Mouse (Mus musculus) liver, adult (tissue): ENCODE results near the gene Olfr15.

Experiments
- GATA4 ChIP-seq: IDR thresholded peaks from 2 replicates; pipeline ENCODE4 v1.6.1; 2014; ENCODE audit warnings: mild to moderate bottlenecking, low read length; ENCODE audit not compliant: insufficient replicate concordance

Olfr15 gene

GRCm38 (mm10) chr16:3830588-3831109 is at the start of gene Olfr15:
TSS of gene Olfr15 (plus strand) at chr16:3830878.
- no peak for TF ChIP-seq GATA4

GRCm38 (mm10) chr16:3781237-3781636 is 49.4 kb upstream of the Olfr15 start:
- TF ChIP-seq GATA4 = no peak

- TF ChIP-seq GATA4 = no peak
These were observed 42.3 kb upstream of the Olfr15 start for GRCm38 (mm10) chr16:3788394-3788793.

DNA sequence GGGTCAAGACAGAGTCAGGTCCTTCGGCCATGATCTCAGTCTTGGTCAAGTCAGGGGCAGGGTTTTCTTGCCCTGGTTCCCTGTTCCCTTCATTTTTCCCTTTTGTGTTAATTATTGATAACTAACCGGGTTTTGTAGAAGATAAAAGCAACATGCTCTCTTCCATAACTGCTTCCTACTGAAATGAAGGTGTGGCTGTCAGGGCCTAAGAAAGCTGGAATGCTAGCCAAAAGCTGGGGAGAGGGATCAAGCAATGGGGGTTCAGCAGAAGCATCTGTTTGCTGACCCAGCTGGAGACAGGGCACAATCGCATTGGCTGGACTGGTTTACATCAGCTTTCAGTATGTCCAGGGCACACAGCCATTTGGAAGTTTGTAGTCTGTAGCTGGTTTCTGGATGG is 22.5 kb upstream of the Olfr15 start:
- TF ChIP-seq GATA4 = no peak

- no peak for TF ChIP-seq GATA4
These were observed 10.5 kb upstream of the Olfr15 start for GRCm38 (mm10) chr16:3820202-3820601.

GRCm38 (mm10) chr16:3828021-3828420 is 2.7 kb upstream of the Olfr15 start:
- no peak for TF ChIP-seq GATA4

DNA sequence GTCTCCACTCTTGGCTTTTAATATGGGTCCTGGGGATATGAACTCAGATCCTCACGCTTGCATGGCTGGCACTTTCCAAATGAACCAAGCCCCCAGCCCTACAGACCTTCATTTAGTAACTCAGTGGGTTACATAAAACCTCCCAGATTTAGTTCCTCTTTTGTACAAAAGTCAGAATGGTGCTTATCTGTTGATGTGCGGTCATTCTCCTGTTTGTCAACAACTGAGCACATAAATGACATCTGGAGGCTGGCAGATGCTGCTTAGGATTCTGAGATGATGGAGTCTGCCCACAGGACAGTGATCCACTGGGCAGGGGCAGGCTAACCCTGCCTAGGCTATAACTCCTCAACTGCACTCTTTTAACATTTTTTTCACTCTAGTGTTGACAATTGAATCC is 951 bp upstream of the Olfr15 start:
- no peak for TF ChIP-seq GATA4

DNA sequence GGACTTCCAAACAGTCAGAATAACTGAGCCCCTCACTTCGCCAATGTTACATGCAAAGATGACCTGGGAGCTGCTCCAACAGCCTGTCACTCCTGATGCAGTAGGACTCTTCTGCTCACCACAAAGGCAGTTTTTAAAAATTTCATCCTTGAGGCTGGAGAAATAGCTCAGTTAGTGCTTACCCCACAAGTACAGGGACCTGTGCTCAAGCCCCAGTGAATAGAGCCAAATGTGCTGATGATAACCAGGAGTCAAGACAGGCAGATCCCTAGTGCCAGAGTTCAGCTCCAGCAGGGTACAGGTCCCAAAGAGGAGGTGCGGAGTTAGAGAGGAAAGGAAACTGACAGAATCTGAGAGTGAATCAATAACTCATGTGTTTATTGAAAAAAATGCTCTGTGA is 4.8 kb downstream of the Olfr15 start:
- no peak for TF ChIP-seq GATA4

DNA sequence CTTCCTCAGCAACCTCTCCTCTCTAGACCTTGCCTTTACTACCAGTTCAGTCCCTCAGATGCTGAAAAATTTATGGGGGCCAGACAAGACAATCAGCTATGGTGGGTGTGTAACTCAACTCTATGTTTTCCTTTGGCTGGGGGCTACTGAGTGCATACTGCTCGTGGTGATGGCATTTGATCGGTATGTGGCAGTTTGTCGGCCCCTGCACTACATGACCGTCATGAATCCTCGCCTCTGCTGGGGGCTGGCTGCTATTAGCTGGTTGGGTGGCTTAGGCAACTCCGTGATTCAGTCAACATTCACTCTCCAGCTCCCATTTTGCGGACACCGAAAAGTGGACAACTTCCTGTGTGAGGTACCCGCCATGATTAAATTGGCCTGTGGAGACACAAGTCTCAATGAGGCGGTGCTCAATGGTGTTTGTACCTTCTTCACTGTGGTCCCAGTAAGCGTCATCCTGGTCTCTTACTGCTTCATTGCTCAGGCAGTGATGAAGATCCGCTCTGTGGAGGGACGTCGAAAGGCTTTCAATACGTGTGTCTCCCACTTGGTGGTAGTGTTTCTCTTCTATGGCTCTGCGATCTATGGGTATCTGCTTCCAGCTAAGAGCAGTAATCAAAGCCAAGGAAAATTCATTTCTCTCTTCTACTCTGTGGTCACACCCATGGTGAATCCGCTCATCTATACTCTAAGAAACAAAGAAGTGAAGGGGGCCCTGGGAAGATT is 8.6 kb downstream of the Olfr15 start:
- no peak for TF ChIP-seq GATA4

- no peak for TF ChIP-seq GATA4
These were observed 12.3 kb downstream of the Olfr15 start for GRCm38 (mm10) chr16:3842989-3843388.

- TF ChIP-seq GATA4 = no peak
These were observed 13.1 kb downstream of the Olfr15 start for GRCm38 (mm10) chr16:3843796-3844195.

GRCm38 (mm10) chr16:3846711-3847518 is 16.2 kb downstream of the Olfr15 start, which contains the start of gene Zfp174:
TSS of gene Zfp174 (plus strand) at chr16:3847268.
- no peak; the same call in 1 of the 2 replicates for TF ChIP-seq GATA4

DNA sequence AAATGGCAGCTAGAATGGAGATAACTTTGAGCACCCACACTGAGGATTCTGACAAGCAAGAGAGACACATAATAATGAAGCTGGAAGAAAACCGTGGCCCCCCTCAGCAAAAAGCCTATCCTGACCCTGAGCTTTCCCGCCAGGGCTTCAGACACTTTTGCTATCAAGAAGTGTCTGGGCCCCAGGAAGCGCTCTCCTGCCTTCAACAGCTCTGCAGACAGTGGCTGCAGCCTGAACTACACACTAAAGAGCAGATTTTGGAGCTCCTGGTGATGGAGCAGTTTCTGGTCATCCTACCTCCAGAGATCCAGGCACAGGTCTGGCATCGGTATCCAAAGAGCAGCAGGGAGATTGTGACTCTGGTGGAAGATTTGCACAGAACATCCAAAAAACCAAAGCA is 17.2 kb downstream of the Olfr15 start:
- no peak for TF ChIP-seq GATA4

DNA sequence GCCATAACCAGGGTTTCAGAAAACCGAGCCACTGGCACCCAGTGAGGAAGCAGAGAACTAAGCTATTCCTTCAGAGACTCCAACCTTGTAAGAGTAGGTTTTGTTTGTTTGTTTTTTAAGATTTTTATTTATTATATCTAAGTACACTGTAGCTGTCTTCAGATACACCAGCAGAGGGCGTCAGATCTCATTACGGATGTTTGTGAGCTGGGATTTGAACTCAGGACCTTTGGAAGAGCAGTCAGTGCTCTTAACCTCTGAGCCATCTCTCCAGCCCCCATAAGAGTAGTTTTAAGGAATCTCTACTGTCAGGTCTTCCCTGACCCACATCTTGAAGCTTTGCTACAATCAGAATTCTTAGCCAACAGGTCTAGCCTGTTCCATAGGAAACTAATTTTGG is 17.7 kb downstream of the Olfr15 start:
- no peak for TF ChIP-seq GATA4

GRCm38 (mm10) chr16:3852586-3852985 is 21.9 kb downstream of the Olfr15 start:
- TF ChIP-seq GATA4 = no peak
